Mouse (Mus musculus) heart, embryonic 14.5 days (tissue): ENCODE measurements at regions not wholly inside any gene's neighbourhood (a gene's known extent, or its start where the extent isn't known, plus 50 kb on each side); places are given as distances from the start of the nearest gene placed in this dataset.
A peak's percentile ranks its signal among the peaks of the same experiment; 100 is the strongest.

ENCODE experiments used
- ATAC-seq: fragments of 200-750 bp; cut with Nextera tagmentation; 2 replicates; pipeline ENCODE4 v1.8.0; 2017; ENCODE audit warnings: low read depth, moderate TSS enrichment; ENCODE audit not compliant: insufficient number of reproducible peaks, insufficient read depth, low FRiP score
- H3K27ac ChIP-seq, 2 experiments: fragments of 200-500 bp in 1 of 2; fragments of 300-500 bp in 1 of 2; sonication (generic) in 1 of 2; replicated peaks in 1 of 2; 2 replicates each; pipeline ENCODE4 v1.5.1; 2012 to 2014; ENCODE audit warnings: low read depth in 2 of 2, low read length in 2 of 2, control low read depth in 1 of 2, mild to moderate bottlenecking in 1 of 2, mixed read lengths in 1 of 2; ENCODE audit not compliant: control insufficient read depth in 1 of 2, insufficient read depth in 1 of 2
- H3K27me3 ChIP-seq: fragments of 300-500 bp; sonication (generic); 2 replicates; pipeline ENCODE4 v1.6.1; 2014; ENCODE audit warnings: mild to moderate bottlenecking, low read length, control low read depth; ENCODE audit not compliant: control insufficient read depth, insufficient read depth
- H3K36me3 ChIP-seq: fragments of 300-500 bp; sonication (generic); 2 replicates; pipeline ENCODE4 v1.6.1; 2014; ENCODE audit warnings: mild to moderate bottlenecking, control low read depth, low read length, mixed read lengths; ENCODE audit not compliant: control insufficient read depth, insufficient read depth
- H3K4me1 ChIP-seq, 2 experiments: fragments of 200-500 bp in 1 of 2; fragments of 300-500 bp in 1 of 2; sonication (generic) in 1 of 2; 2 replicates each; pipeline ENCODE4 v1.6.1; 2012 to 2014; ENCODE audit warnings: low read length in 2 of 2, control low read depth in 1 of 2, mixed read lengths in 1 of 2; ENCODE audit not compliant: control insufficient read depth in 2 of 2, insufficient read depth in 2 of 2
- H3K4me2 ChIP-seq: fragments of 300-500 bp; sonication (generic); 2 replicates; pipeline ENCODE4 v1.6.1; 2014; ENCODE audit warnings: mild to moderate bottlenecking, low read length
- H3K4me3 ChIP-seq, 2 experiments: fragments of 200-500 bp in 1 of 2; fragments of 300-500 bp in 1 of 2; sonication (generic) in 1 of 2; 2 replicates each; pipeline ENCODE4 v1.5.1; 2012 to 2014; ENCODE audit warnings: low read length in 2 of 2, mild to moderate bottlenecking in 2 of 2, control low read depth in 1 of 2, low read depth in 1 of 2, moderate library complexity in 1 of 2; ENCODE audit not compliant: control insufficient read depth in 1 of 2, insufficient read depth in 1 of 2
- H3K9ac ChIP-seq: fragments of 300-500 bp; sonication (generic); 2 replicates; pipeline ENCODE4 v1.6.1; 2014; ENCODE audit warnings: mild to moderate bottlenecking, low read length
- H3K9me3 ChIP-seq: fragments of 300-500 bp; sonication (generic); 2 replicates; pipeline ENCODE4 v1.6.1; 2016; ENCODE audit warnings: low read length, control low read depth; ENCODE audit not compliant: control insufficient read depth
- WGBS: fragments of 180-500 bp; shearing (Covaris S2); extraction: QIAGEN DNeasy Blood & Tissue Kit; methylation state at CpG from one replicate; pipeline ENCODE4 v1.1.7; 2014; 5-methylcytosine and 5-hydroxymethylcytosine counted together

DNA sequence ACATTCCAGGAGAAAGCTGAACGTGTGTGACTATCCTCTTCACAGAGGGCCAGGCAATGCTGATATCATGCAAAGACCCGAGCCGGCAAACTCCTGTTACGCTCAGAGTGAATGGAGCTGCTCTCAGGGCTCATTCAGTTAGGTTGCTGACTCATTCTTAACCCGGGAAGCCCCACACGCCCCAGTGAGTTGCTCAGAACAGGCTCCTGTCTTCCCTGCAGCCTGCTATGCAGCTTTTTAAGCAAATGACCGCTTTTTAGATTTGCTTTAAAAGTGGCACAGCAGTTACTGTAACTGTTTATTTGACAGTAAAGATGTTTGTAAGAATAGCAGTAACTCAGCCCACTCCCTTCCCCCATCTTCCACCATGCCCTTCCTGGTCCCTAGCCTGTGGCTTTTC is 162.9 kb upstream of the Spdye4c start:
- H3K36me3 ChIP-seq: no peaks in the 10 kb centered on the region
- peak overlapping the region; percentile 28 to 33 for H3K4me3 ChIP-seq
- H3K4me1 ChIP-seq: peaks cover 21 to 23% of the 10 kb centered on the region in 2 experiments
- ATAC-seq: no peak
- peak overlapping the region; percentile 60 for H3K9ac ChIP-seq
- no peaks in the 10 kb centered on the region for H3K9me3 ChIP-seq
- peak overlapping the region; percentile 20 to 71 for H3K27ac ChIP-seq
- H3K27me3 ChIP-seq: no peaks in the 10 kb centered on the region
- peak overlapping the region; percentile 57 for H3K4me2 ChIP-seq
- WGBS: 8% methylated on average over 7 of the region's 7 CpGs

GRCm38 (mm10) chr2:128428651-128429633 is 162.1 kb upstream of the Spdye4c start:
- ATAC-seq: 0 out of 2 replicates have a peak, but pooled peaks have one; percentile 34
- no peaks in the 10 kb centered on the region for H3K9me3 ChIP-seq
- H3K9ac ChIP-seq: peak overlapping the region; percentile 60
- 20% methylated on average over 18 of the region's 18 CpGs for whole genome bisulfite sequencing
- peak overlapping the region; percentile 28 to 33 for H3K4me3 ChIP-seq
- H3K27me3 ChIP-seq: no peaks in the 10 kb centered on the region
- peaks cover 21 to 23% of the 10 kb centered on the region in 2 experiments for H3K4me1 ChIP-seq
- H3K36me3 ChIP-seq: no peaks in the 10 kb centered on the region
- H3K27ac ChIP-seq: peak overlapping the region; percentile 69 to 71
- H3K4me2 ChIP-seq: peak overlapping the region; percentile 57

GRCm38 (mm10) chr2:128429786-128430185 is 161.2 kb upstream of the Spdye4c start:
- Histone ChIP-seq H3K4me2 (peak overlapping the region; percentile 57), H3K4me1 (peaks cover 21 to 23% of the 10 kb centered on the region in 2 experiments), H3K27ac (peak overlapping the region in 1 of 2 experiments; percentile 71; a peak in 2 of 4 replicates), H3K9ac (no peak overlapping the region), H3K4me3 (no peak overlapping the region), H3K36me3 (no peaks in the 10 kb centered on the region), H3K27me3 (no peaks in the 10 kb centered on the region), H3K9me3 (no peaks in the 10 kb centered on the region)
- 58% methylated on average over 7 of the region's 7 CpGs for WGBS
- no peak for ATAC-seq

DNA sequence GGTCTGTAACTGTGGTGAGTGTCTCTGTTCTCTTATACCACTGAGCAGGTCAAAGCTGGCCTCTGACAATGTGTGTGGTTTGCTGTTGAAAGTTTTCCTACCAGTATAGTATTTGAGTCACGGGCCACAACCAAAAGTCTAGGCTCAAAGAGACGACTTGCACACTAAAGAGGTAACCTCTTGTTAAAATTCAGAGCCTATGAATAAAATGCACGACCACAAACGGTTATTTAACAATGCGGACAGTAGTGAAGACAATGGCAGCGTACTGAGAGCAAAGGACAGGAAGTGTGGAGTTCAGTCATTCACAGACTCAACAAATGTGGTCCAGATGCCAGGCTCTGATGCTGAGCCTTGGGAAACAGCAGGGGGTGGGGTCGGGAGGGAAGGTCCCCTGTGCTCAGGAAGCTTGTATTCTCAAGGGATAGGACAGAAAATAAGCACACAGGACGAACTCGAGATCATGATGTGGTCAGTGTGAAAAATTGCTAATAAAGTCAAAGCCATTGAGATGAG is 160.2 kb upstream of the Spdye4c start:
- no peak for ATAC-seq
- WGBS: 65% methylated on average over 9 of the region's 9 CpGs
- Histone ChIP-seq H3K4me2 (no peak overlapping the region), H3K36me3 (no peaks in the 10 kb centered on the region), H3K27ac (peak overlapping the region; percentile 23 to 50; a peak in 3 of 4 replicates), H3K4me1 (peaks cover 21 to 23% of the 10 kb centered on the region in 2 experiments), H3K4me3 (no peak overlapping the region), H3K27me3 (no peaks in the 10 kb centered on the region), H3K9me3 (no peaks in the 10 kb centered on the region), H3K9ac (no peak overlapping the region)

GRCm38 (mm10) chr2:128431751-128432150 is 159.3 kb upstream of the Spdye4c start:
- Histone ChIP-seq H3K4me2 (no peak overlapping the region), H3K9ac (no peak overlapping the region), H3K4me3 (no peak overlapping the region), H3K27me3 (no peaks in the 10 kb centered on the region), H3K4me1 (peaks cover 21 to 23% of the 10 kb centered on the region in 2 experiments), H3K9me3 (no peaks in the 10 kb centered on the region), H3K36me3 (no peaks in the 10 kb centered on the region), H3K27ac (no peak overlapping the region)
- ATAC-seq: no peak
- WGBS: 79% methylated on average over 4 of the region's 4 CpGs

- no peaks in the 10 kb centered on the region for H3K36me3 ChIP-seq
- 83% methylated on average over 3 of the region's 3 CpGs for WGBS
- no peak overlapping the region for H3K9ac ChIP-seq
- peaks cover 18% of the 10 kb centered on the region in 2 experiments for H3K4me1 ChIP-seq
- no peak overlapping the region for H3K4me2 ChIP-seq
- no peaks in the 10 kb centered on the region for H3K9me3 ChIP-seq
- no peak for ATAC-seq
- no peak overlapping the region for H3K27ac ChIP-seq
- H3K4me3 ChIP-seq: no peak overlapping the region
- H3K27me3 ChIP-seq: no peaks in the 10 kb centered on the region
Observed at GRCm38 (mm10) chr2:128432741-128433140, 158.3 kb upstream of the Spdye4c start.

GRCm38 (mm10) chr2:128433553-128434081 is 157.4 kb upstream of the Spdye4c start:
- ATAC-seq: no peak
- no peak overlapping the region for H3K9ac ChIP-seq
- 72% methylated on average over 9 of the region's 9 CpGs for WGBS
- no peak overlapping the region for H3K27ac ChIP-seq
- H3K9me3 ChIP-seq: no peaks in the 10 kb centered on the region
- H3K4me3 ChIP-seq: no peak overlapping the region
- H3K36me3 ChIP-seq: no peaks in the 10 kb centered on the region
- H3K4me2 ChIP-seq: no peak overlapping the region
- no peaks in the 10 kb centered on the region for H3K27me3 ChIP-seq
- H3K4me1 ChIP-seq: peaks cover 10 to 11% of the 10 kb centered on the region in 2 experiments
